Mouse (Mus musculus) bone marrow macrophage, adult 2 months (primary cell): ENCODE data around the gene Vegfa. TPM values are rescaled to one million over a fixed set of nuclear protein-coding genes. Genes with fewer than 3 reads are reported as not detected.

ENCODE experiments used
- H3K27ac ChIP-seq: 2 replicates; pipeline ENCODE4 v1.5.1; 2012; ENCODE audit warnings: low read depth, low read length; ENCODE audit not compliant: insufficient read depth
- H3K4me1 ChIP-seq: 2 replicates; pipeline ENCODE4 v1.6.1; 2012; ENCODE audit warnings: low read length; ENCODE audit not compliant: control insufficient read depth, insufficient read depth
- H3K4me3 ChIP-seq: 2 replicates; pipeline ENCODE4 v1.5.1; 2012; ENCODE audit warnings: mild to moderate bottlenecking, low read length, moderate library complexity; ENCODE audit not compliant: insufficient read depth
- CTCF ChIP-seq: IDR thresholded peaks from 2 replicates; pipeline ENCODE4 v1.5.1; 2012; ENCODE audit warnings: low read depth, mild to moderate bottlenecking, low read length, moderate library complexity
- POLR2A ChIP-seq: IDR thresholded peaks from 2 replicates; pipeline ENCODE4 v1.6.1; 2012; ENCODE audit warnings: mild to moderate bottlenecking, low read depth, low read length, borderline replicate concordance
- polyA plus RNA-seq: library from polyadenylated mRNA; stranded (reverse); fragments of >200 nt; gene quantifications from 2 replicates; pipeline ENCODE4 v1.2.4, GENCODE M21; 2012; ENCODE audit not compliant: missing spikeins, insufficient read depth, insufficient read length

Vegfa gene
- polyA plus RNA-seq, 1 experiment = 53.8 TPM

DNA sequence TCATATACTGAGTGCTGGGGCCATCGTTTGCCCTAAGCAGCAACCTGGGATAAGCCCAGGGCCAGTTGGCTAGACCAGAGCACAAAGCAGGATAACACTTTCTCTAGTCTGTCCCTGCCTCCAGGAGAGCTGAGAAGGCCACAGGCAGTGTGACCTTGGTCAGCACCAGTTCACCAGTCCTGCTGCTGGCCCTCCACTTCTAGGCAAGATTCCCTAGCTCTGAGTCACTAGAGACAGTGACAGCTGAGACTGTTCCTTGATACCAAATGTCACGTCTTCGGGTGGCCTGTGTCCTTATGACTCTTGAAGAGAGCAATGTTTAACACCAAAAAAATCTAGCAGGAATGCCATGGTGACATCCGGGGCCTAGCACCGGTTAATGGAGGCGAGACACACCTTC, 4.2 kb upstream of the Vegfa start:
- no peak overlapping the region for H3K27ac ChIP-seq
- H3K4me3 ChIP-seq = no peak overlapping the region
- H3K4me1 ChIP-seq = peaks cover 4% of the 10 kb centered on the region; the same call in 1 of the 2 replicates
- TF ChIP-seq CTCF = no peak
- TF ChIP-seq POLR2A = no peak

DNA sequence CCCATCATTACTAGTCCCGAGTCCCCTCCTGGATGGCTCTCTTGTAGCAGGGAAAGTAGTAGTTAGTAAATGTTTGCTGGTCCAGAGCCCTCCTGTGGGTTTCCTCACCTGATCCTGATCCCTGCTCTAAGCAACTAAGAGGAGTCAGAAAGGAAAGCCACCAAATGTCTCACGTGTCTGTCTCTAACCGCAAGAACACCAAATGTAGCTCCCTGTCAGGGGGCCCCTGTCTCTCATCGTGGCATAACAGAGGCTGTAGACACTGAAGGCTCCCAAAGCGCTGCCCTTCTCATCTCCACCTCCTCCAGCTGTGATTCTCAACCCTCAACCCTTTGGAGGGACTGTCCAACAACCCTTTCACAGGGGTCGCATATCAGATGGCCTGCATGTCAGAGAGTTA, 1.9 kb upstream of the Vegfa start:
- TF ChIP-seq CTCF (no peak), POLR2A (no peak)
- Histone ChIP-seq H3K4me3 (no peak overlapping the region), H3K27ac (no peak overlapping the region), H3K4me1 (peaks cover 9% of the 10 kb centered on the region; the same call in 1 of the 2 replicates)

DNA sequence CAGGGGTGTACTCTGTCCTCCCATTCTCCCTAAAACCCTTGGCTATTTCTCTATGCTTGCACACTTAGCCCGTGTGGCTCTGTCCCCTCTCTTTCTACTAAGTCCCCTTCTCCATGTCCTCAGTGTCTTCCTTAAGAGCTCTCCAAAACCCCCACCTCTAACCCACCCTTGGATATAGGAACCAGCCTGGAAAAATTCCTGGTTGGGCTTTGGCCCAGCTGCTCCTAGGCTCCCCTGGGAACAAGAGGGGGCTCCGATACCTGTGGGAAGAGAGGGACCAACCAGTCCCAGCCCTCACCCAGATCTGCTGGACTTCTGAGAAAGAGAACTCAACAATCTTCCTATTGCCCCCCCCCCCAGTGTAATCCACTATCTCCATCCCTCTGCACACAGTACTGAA, 1.4 kb upstream of the Vegfa start:
- Histone ChIP-seq H3K4me1 (peaks cover 14% of the 10 kb centered on the region; the same call in 1 of the 2 replicates), H3K4me3 (no peak overlapping the region), H3K27ac (no peak overlapping the region)
- no peak for TF ChIP-seq POLR2A
- no peak for TF ChIP-seq CTCF

DNA sequence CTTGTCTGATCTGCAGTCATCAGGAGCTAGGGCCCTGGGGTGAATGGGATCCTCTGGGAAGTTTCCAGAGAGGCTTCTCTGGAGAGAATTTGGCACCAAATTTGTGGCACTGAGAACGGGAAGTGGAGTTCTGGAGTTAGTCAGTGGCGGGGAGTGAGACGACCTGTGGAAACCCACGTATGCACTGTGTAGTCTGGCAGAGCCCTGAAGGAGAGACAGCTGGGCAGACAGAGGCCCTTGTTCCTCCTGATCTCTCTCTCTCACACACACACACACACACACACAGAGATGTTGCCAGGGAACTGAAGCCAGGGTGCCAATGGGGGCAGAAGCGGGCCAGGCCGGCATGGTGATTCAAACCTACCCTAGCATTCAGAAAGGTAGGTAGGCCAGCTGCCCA, 953 bp upstream of the Vegfa start:
- Histone ChIP-seq H3K4me3 (no peak overlapping the region; the same call in 1 of the 2 replicates), H3K27ac (no peak overlapping the region), H3K4me1 (peaks cover 17% of the 10 kb centered on the region)
- TF ChIP-seq POLR2A (no peak), CTCF (no peak)

DNA sequence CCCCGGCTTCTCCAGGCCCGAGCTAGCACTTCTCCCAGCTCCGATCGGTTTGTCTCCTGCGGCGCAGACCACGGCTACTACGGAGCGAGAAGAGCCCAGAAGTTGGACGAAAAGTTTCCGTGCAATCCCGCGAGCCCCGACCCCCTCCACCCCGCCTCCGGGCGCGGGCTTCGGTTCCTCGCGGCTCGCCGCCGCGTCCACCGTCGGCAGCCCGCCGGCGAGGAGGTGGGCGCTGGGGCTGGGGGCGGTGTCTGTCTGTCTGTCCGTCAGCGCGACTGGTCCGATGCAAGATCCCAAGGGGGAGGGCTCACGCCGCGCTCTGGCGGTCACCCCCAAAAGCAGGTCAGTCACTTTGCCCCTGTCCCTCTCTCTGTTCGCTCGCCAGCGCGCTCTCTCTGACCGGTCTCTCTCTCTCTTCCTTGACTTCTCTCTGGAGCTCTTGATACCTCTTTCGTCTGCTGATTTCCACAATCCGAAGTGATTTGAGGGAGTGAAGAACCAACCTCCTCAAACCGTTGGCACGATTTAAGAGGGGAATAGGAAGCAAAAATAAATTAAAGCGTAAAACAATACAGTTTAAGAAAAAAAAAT, 453 bp downstream of the Vegfa start:
- H3K27ac ChIP-seq = peak overlapping the region; percentile 72
- TF ChIP-seq POLR2A (no peak), CTCF (no peak)
- H3K4me3 ChIP-seq = peak overlapping the region; percentile 93
- peaks cover 25% of the 10 kb centered on the region for H3K4me1 ChIP-seq

DNA sequence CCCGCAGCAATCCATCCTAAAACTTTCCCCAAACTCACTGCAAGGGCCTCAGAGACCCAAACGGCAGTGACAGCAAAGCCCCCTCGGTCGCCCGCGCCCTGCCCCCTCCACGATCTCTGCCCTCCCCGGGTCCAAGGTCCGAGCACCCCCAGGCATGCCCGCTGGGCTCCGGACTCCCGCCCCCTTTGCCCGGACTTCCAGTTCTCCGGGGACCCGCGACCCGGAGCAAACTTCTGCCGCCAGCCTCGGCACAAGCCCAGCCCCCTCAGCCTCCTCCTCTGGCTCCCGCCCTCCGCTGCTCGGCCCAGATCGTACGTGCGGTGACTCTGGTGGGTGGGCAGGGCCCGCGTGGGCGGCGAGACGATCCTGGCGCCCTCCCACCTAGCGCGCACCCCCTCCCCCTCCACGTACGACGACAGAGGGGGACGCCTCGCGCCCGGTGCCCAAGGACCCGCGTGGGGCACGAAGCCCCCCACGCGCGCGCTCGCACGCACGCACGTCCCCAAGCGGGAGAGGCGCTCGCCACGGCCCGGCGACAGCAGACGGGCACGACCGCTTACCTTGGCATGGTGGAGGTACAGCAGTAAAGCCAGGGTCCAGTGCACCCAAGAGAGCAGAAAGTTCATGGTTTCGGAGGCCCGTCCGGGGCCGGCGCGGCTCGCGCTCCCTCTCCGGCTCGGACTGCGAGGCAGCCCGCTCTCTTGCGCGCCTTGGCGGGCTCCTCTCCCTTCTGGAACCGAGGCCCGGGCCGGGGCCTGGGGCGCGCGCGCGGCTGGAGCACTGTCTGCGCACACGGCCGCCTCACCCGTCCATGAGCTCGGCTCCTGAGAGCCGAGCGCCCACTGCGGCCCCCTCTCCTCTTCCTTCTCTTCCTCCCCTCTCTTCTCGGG, 1.2 kb downstream of the Vegfa start:
- Histone ChIP-seq H3K4me1 (peaks cover 25% of the 10 kb centered on the region), H3K27ac (peak overlapping the region; percentile 72), H3K4me3 (peak overlapping the region; percentile 93)
- TF ChIP-seq POLR2A (no peak), CTCF (no peak)

DNA sequence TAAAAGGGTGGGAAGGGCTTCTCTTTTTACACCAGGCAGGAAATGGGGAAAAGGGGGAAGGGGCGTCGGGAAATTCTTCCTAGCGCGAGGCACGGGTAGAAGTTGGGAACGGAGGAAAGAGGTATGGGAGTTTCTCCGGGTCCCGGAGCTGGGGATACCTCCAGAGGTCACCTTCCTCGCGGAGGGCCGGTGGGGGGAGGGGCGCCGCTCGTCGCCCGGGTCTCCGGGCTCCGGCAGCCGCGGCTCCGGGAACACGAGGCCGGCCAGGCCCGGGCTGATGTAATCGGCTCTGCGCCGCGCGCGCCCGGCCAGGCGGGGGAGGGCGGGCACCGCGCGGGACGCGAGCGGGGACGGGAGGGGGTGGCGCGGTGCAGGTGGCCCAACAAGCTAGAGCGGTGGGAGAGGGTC, 1.8 kb downstream of the Vegfa start:
- Histone ChIP-seq H3K27ac (peak overlapping the region; percentile 72), H3K4me1 (peaks cover 25% of the 10 kb centered on the region), H3K4me3 (peak overlapping the region; percentile 93)
- no peak for TF ChIP-seq POLR2A
- no peak for TF ChIP-seq CTCF

DNA sequence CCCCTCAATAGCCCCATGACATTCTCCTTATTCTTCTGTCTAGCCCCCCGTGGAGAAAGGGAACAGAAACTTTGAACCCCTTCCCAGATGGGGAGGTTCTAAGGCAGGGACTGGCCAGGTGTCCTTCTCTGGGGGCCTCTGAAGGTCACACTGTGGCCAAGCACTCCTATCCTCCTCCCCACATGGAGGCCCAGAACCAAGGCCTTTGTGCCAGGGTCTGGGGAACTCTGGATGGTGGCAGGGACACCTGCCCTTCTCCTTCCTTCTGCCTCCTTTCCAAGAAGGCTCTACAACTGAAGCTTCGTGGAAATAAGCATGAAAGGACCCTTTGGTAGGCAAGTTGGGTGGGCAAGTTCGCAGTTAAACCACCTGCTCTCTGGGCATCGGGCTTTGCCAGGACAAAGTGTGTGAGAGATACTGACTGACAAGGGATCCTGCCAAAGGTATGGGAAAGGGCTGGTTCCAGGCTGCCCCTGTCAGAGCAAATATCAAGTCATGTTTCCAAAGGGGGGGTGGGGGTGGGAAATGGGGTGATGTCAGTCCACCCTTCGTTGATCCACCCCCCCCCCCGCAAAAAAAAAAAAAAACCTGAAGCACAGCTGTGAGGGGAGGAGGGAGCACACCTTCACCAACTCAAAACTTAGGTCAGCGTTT, 2.5 kb downstream of the Vegfa start:
- H3K27ac ChIP-seq = 0 out of 2 replicates have a peak overlapping the region, but pooled peaks have one; percentile 16
- peaks cover 25% of the 10 kb centered on the region for H3K4me1 ChIP-seq
- H3K4me3 ChIP-seq = peak overlapping the region; percentile 93
- no peak for TF ChIP-seq POLR2A
- TF ChIP-seq CTCF = no peak

DNA sequence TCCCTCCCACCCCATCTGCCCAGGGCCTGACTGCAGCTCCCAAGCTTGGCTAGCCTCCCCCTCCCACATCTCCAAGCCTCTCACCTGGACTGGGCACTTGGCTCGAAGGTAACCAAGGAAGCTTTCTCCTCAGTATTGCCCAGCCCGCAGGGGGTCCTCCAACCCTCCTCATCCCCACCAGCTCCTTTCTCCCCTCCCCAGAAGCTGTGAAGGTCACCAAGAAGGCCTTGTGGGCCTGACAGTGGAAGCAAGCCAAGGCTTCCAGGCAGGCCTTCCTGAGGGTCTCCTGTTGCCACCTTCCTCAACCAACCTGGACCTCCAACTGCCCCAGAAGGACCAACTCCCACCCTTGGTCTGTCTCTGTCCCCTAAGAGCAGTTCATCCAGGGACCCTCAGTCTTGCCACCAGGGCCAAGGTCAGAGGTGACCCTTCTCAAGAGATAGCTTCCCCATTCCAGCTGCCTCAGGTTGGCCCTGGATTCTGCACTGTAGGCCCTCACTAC, 3.1 kb downstream of the Vegfa start:
- Histone ChIP-seq H3K4me1 (peaks cover 25% of the 10 kb centered on the region), H3K4me3 (peak overlapping the region; percentile 93), H3K27ac (no peak overlapping the region)
- TF ChIP-seq POLR2A = no peak
- no peak for TF ChIP-seq CTCF
